Mouse (Mus musculus): Measurements from ENCODE around the gene Gbe1.

GRCm38 (mm10) chr16:70313886-70314577 lies at the start of gene Gbe1:
- TF ChIP-seq CTCF (IDR thresholded peaks at IDR 0.05; ENCODE audit: low read depth), result 0 out of 2 replicates have a peak, but pooled peaks have one; percentile 32
- TF ChIP-seq EP300 (IDR thresholded peaks at IDR 0.05; ENCODE audit: low read depth), result peak; percentile 39; the same call in 1 of the 2 replicates

Measured in liver, embryonic 14.5 days (tissue).